Mouse (Mus musculus) R1 (cell line): ENCODE data around the gene Trem2.
"Not testable (repeated sequence)": the region's sequence is repeated elsewhere in the genome, so short reads cannot be mapped to it uniquely, and the experiment has no call there.

Source experiments
- DNase-seq: peaks from one replicate; pipeline ENCODE4 v3.0.0-alpha.2; 2018; ENCODE audit warnings: low read depth, low spot score

The Trem2 gene

GRCm38 (mm10) chr17:48346231-48346630 is at the start of gene Trem2:
Gene Trem2 (plus strand): TSS chr17:48346401.
- no peak for DNase-seq

- peak; percentile 63 for DNase-seq
Measured at GRCm38 (mm10) chr17:48299203-48299602, 47.0 kb upstream of the Trem2 start, which contains the start of gene Treml2. Gene Treml2 (plus strand): TSS chr17:48299498.

GRCm38 (mm10) chr17:48299756-48300155 is 46.4 kb upstream of the Trem2 start:
- DNase-seq: no peak

- no peak for DNase-seq
Measured at GRCm38 (mm10) chr17:48300199-48300598, 46.0 kb upstream of the Trem2 start.

GRCm38 (mm10) chr17:48300861-48301260 is 45.3 kb upstream of the Trem2 start:
- DNase-seq: no peak

GRCm38 (mm10) chr17:48301792-48302191 is 44.4 kb upstream of the Trem2 start:
- no peak for DNase-seq

- no peak for DNase-seq
Measured at GRCm38 (mm10) chr17:48312124-48312523, 34.1 kb upstream of the Trem2 start.

- DNase-seq: not testable (repeated sequence)
Measured at GRCm38 (mm10) chr17:48315905-48316579, 30.2 kb upstream of the Trem2 start, which contains the start of gene B430306N03Rik. Gene B430306N03Rik (plus strand): TSS chr17:48316141.

GRCm38 (mm10) chr17:48318686-48319085 is 27.5 kb upstream of the Trem2 start:
- DNase-seq: no peak

- no peak for DNase-seq
Measured at GRCm38 (mm10) chr17:48321279-48321678, 24.9 kb upstream of the Trem2 start.

- DNase-seq: peak; percentile 87
Measured at GRCm38 (mm10) chr17:48323236-48323635, 23.0 kb upstream of the Trem2 start.

- DNase-seq: no peak
Measured at GRCm38 (mm10) chr17:48324258-48324657, 21.9 kb upstream of the Trem2 start.

- DNase-seq: no peak
Measured at GRCm38 (mm10) chr17:48325093-48325492, 21.1 kb upstream of the Trem2 start.

- no peak for DNase-seq
Measured at GRCm38 (mm10) chr17:48325638-48326037, 20.6 kb upstream of the Trem2 start.

GRCm38 (mm10) chr17:48326656-48327055 is 19.5 kb upstream of the Trem2 start:
- no peak for DNase-seq

GRCm38 (mm10) chr17:48332524-48332923 is 13.7 kb upstream of the Trem2 start:
- DNase-seq: no peak

GRCm38 (mm10) chr17:48334186-48334585 is 12.0 kb upstream of the Trem2 start:
- DNase-seq: no peak

GRCm38 (mm10) chr17:48336857-48337256 is 9.3 kb upstream of the Trem2 start:
- DNase-seq: peak; percentile 75

GRCm38 (mm10) chr17:48340267-48340666 is 5.9 kb upstream of the Trem2 start:
- DNase-seq: no peak

- DNase-seq: no peak
Measured at GRCm38 (mm10) chr17:48341947-48342346, 4.3 kb upstream of the Trem2 start.

GRCm38 (mm10) chr17:48343065-48343464 is 3.1 kb upstream of the Trem2 start:
- DNase-seq: no peak

- no peak for DNase-seq
Measured at GRCm38 (mm10) chr17:48345824-48346223, 377 bp upstream of the Trem2 start.

- DNase-seq: no peak
Measured at GRCm38 (mm10) chr17:48346834-48347233, 633 bp downstream of the Trem2 start.

- no peak for DNase-seq
Measured at GRCm38 (mm10) chr17:48347287-48347686, 1.1 kb downstream of the Trem2 start.
